Mouse (Mus musculus): Measurements from ENCODE around the gene Prss53.

- TF ChIP-seq GATA1 (IDR thresholded peaks at IDR 0.05; ENCODE audit: low read length) (no peak), TAL1 (IDR thresholded peaks at IDR 0.05; ENCODE audit: low read length) (no peak)
Observed at GRCm38 (mm10) chr7:127922451-127923275, 31.9 kb upstream of the Prss53 start.
